Comparison of ENCODE assay signal across 22 mouse cellular contexts in the genomic region with DNA sequence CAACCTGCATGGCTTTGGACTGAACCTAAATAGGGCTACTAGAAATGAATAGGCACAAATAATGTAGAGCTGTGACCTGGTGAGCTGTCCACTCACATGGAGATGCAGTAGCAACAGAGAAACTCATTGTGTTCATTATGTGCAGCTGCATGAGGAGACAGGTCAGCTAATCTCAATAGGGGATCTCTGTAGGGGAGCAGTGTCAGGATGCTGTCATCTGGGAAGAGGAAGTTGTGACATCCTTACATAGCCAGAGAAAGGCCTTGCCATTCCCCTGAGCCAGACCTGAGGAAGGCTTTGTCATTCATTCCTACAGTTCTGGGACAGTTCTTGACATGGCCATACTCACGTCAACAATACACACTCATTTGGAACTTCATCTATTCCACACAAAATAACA.
"Had no signal": no experiment of that assay in that cellular context is flagged by ENCODE, and none has a peak within 500 bp of the region (broad histone marks: within the 10 kb centered on the region; RNA-seq: fewer than 3 reads in every experiment).

No protein-coding gene starts in this region.

- H3K9me3 ChIP-seq: liver, embryonic 12.5 days; liver, embryonic 15.5 days; midbrain, embryonic 10.5 days had no signal

- H3K27ac ChIP-seq: kidney, postnatal 0 days; limb, embryonic 13.5 days; liver, embryonic 12.5 days; liver, embryonic 15.5 days; macrophage; midbrain, embryonic 10.5 days; midbrain, embryonic 13.5 days; neural tube, embryonic 13.5 days; stomach, postnatal 0 days had no signal

- H3K36me3 ChIP-seq: limb, embryonic 13.5 days; liver, embryonic 12.5 days; liver, embryonic 15.5 days; midbrain, embryonic 10.5 days; midbrain, embryonic 13.5 days; neural tube, embryonic 13.5 days had no signal

- H3K27me3 ChIP-seq: limb, embryonic 13.5 days; liver, embryonic 12.5 days; liver, embryonic 15.5 days; megakaryocyte, embryonic 14.5 days; midbrain, embryonic 13.5 days; neural tube, embryonic 13.5 days had no signal

- H3K4me3 ChIP-seq: limb, embryonic 13.5 days; liver, embryonic 12.5 days; liver, embryonic 15.5 days; megakaryocyte, embryonic 14.5 days; midbrain, embryonic 10.5 days; midbrain, embryonic 13.5 days; myocyte; neural tube, embryonic 13.5 days had no signal

- H3K4me1 ChIP-seq: limb, embryonic 13.5 days; midbrain, embryonic 10.5 days; midbrain, embryonic 13.5 days; neural tube, embryonic 13.5 days had no signal

- ATAC-seq: intestine, postnatal 0 days; liver, embryonic 12.5 days; midbrain, embryonic 13.5 days; midbrain, embryonic 16.5 days had no signal

- H3K4me2 ChIP-seq: limb, embryonic 13.5 days; liver, embryonic 12.5 days; liver, embryonic 15.5 days; midbrain, embryonic 13.5 days; neural tube, embryonic 13.5 days had no signal

- H3K9ac ChIP-seq: limb, embryonic 13.5 days; liver, embryonic 12.5 days; liver, embryonic 15.5 days; midbrain, embryonic 13.5 days; neural tube, embryonic 13.5 days had no signal

- DNase-seq: kidney, adult 2 months; kidney, postnatal 25 days; left cerebral cortex, postnatal 4 days; liver; lung, adult 18-20 months; right cerebral cortex, adult 18-20 months; right cerebral cortex, postnatal 14 days; right cerebral cortex, postnatal 4 days; thymus, postnatal 25 days had no signal
